Mouse (Mus musculus): Measurements from ENCODE around the gene Arhgap42. TPM values are rescaled to one million over a fixed set of nuclear protein-coding genes. Genes with fewer than 3 reads are reported as not detected.

Gene Arhgap42
- not detected in 4 replicates for total RNA-seq (2023; ENCODE audit: inconsistent age)

GRCm38 (mm10) chr9:9238438-9239391 lies at the start of gene Arhgap42:
TSS of gene Arhgap42 (minus strand) at chr9:9239101.

DNA sequence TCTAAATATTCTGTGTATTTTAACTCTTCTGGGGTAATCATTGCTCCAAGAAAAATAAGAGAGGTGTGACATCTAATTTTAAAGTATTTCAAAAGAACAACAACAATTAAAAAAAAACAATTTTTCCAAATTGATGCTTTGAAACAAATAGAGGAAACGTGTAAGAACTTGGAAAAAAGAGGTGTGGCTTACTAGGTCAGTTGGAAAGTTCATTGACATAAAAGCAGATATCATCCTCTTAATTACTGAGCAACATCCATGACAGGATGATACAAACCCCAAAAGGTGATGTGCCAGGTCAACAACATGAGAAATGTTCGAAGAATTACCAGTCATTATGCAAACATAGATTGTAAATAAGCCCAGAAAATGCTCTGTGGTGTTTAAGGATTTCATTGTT lies 267.4 kb downstream of the Arhgap42 start, which contains the start of gene Gm16485:
TSS of gene Gm16485 (plus strand) at position 301 of the 400 bp plus-strand sequence.

